Mouse (Mus musculus) pancreas, adult 10 weeks (tissue): ENCODE data around the gene Crisp2. TPM values are rescaled to one million over a fixed set of nuclear protein-coding genes. Genes with fewer than 3 reads are reported as not detected.

Source experiments
- polyA plus RNA-seq: library from polyadenylated mRNA; stranded (reverse); fragments of 350-450 nt; fragmentation: Illumina TruSeq; extraction: RNeasy Lipid Tissue Mini Kit (QIAGEN cat#74804); gene quantifications from one replicate; pipeline ENCODE4 v1.2.3, GENCODE M21; 2015; ENCODE audit warnings: low read depth, low replicate concordance; ENCODE audit not compliant: insufficient read depth

Gene Crisp2
- polyA plus RNA-seq, result not detected

GRCm38 (mm10) chr17:40806953-40807572 lies at the start of gene Crisp2:
Gene Crisp2, minus strand, starts transcription at chr17:40807003.

GRCm38 (mm10) chr17:40810934-40811333 lies 4.1 kb upstream of the Crisp2 start, which contains the start of gene Rhag:
Gene Rhag, plus strand, starts transcription at chr17:40811126.

GRCm38 (mm10) chr17:40726820-40727219 lies 80.0 kb downstream of the Crisp2 start, which contains the start of gene Esp1:
Gene Esp1, plus strand, starts transcription at chr17:40727120.

Other genes starting within 250 kb of the Crisp2 start
- gene Esp6, start 245.5 kb downstream of the Crisp2 start, polyA plus RNA-seq, result not detected
- gene Esp4, start 208.4 kb downstream of the Crisp2 start, polyA plus RNA-seq, result not detected
- gene Esp3, start 174.9 kb downstream of the Crisp2 start, polyA plus RNA-seq, result not detected
- not detected for gene Esp1, start 79.9 kb downstream of the Crisp2 start, polyA plus RNA-seq
- gene Rhag, start 4.1 kb upstream of the Crisp2 start, polyA plus RNA-seq, result not detected
- 1.0 TPM for gene 9130008F23Rik, start 73.6 kb upstream of the Crisp2 start, polyA plus RNA-seq
- gene Glyatl3, start 107.3 kb upstream of the Crisp2 start, polyA plus RNA-seq, result not detected
- 6.7 TPM for gene Mut, start 127.7 kb upstream of the Crisp2 start, polyA plus RNA-seq
- 0.70 TPM for gene Cenpq, start 128.0 kb upstream of the Crisp2 start, polyA plus RNA-seq